Mouse (Mus musculus): ENCODE data around the gene Gm9573. TPM values are rescaled to one million over a fixed set of nuclear protein-coding genes. Genes with fewer than 3 reads are reported as not detected.

The Gm9573 gene
- not detected in 2 replicates for polyA plus RNA-seq (2014; fragmentation: Nextera tagmentation; extraction: Ambion mirVana)

GRCm38 (mm10) chr17:35626537-35626936 lies at the start of gene Gm9573:
TSS of gene Gm9573 (minus strand) at chr17:35626637.
- no peaks in the 10 kb centered on the region for H3K9me3 ChIP-seq (ENCODE audit: control insufficient read depth, low read length)
- H3K4me2 ChIP-seq = no peak within 1 kb of the TSS
- no peak within 1 kb of the TSS for H3K4me3 ChIP-seq (ENCODE audit: low read depth, low read length)
- no peak within 1 kb of the TSS for H3K9ac ChIP-seq (ENCODE audit: low read depth, low read length)
- H3K27ac ChIP-seq (ENCODE audit: low read depth, low read length) = no peak within 1 kb of the TSS
- H3K4me1 ChIP-seq (replicated peaks; ENCODE audit: control insufficient read depth, insufficient read depth, low read length) = no peaks in the 10 kb centered on the region
- no peak for DNase-seq (ENCODE audit: low spot score)
- 74% methylated on average over 7 of the region's 7 CpGs for WGBS
- no peaks in the 10 kb centered on the region; the same call in 1 of the 2 replicates for H3K27me3 ChIP-seq (replicated peaks; ENCODE audit: control insufficient read depth, insufficient read depth, low read length)
- no peaks in the 10 kb centered on the region for H3K36me3 ChIP-seq (ENCODE audit: control insufficient read depth, insufficient read depth, low read length)
- ATAC-seq (replicated peaks; ENCODE audit: low FRiP score) = no peak

- Histone ChIP-seq H3K4me1 (replicated peaks; ENCODE audit: control insufficient read depth, insufficient read depth, low read length) (peaks cover 6% of the 10 kb centered on the region), H3K4me2 (peak within 1 kb of the TSS; percentile 91), H3K27ac (ENCODE audit: low read depth, low read length) (peak within 1 kb of the TSS; percentile 15; the same call in 1 of the 2 replicates), H3K9me3 (ENCODE audit: control insufficient read depth, low read length) (no peaks in the 10 kb centered on the region), H3K4me3 (ENCODE audit: low read depth, low read length) (peak within 1 kb of the TSS; percentile 89), H3K27me3 (replicated peaks; ENCODE audit: control insufficient read depth, insufficient read depth, low read length) (no peaks in the 10 kb centered on the region), H3K9ac (ENCODE audit: low read depth, low read length) (peak within 1 kb of the TSS; percentile 92), H3K36me3 (ENCODE audit: control insufficient read depth, insufficient read depth, low read length) (peaks cover 3% of the 10 kb centered on the region; the same call in 1 of the 2 replicates)
- peak; percentile 97 for ATAC-seq (replicated peaks; ENCODE audit: low FRiP score)
- peak; percentile 70 for DNase-seq (ENCODE audit: low spot score)
- WGBS = 1% methylated on average over 23 of the region's 23 CpGs
Measured at GRCm38 (mm10) chr17:35673416-35674035, 47.1 kb upstream of the Gm9573 start, which contains the start of gene Gtf2h4. TSS of gene Gtf2h4 (minus strand) at chr17:35673739.

- ATAC-seq (replicated peaks; ENCODE audit: low FRiP score) (no peak), DNase-seq (ENCODE audit: low spot score) (no peak)
- Histone ChIP-seq H3K4me1 (replicated peaks; ENCODE audit: control insufficient read depth, insufficient read depth, low read length) (peaks cover 11% of the 10 kb centered on the region), H3K4me3 (ENCODE audit: low read depth, low read length) (peak overlapping the region; percentile 89), H3K27me3 (replicated peaks; ENCODE audit: control insufficient read depth, insufficient read depth, low read length) (no peaks in the 10 kb centered on the region), H3K27ac (ENCODE audit: low read depth, low read length) (no peak overlapping the region), H3K9me3 (ENCODE audit: control insufficient read depth, low read length) (no peaks in the 10 kb centered on the region), H3K36me3 (ENCODE audit: control insufficient read depth, insufficient read depth, low read length) (peaks cover 3% of the 10 kb centered on the region; the same call in 1 of the 2 replicates), H3K4me2 (peak overlapping the region; percentile 91), H3K9ac (ENCODE audit: low read depth, low read length) (no peak overlapping the region)
- 88% methylated on average over 6 of the region's 6 CpGs for WGBS
Measured at GRCm38 (mm10) chr17:35672527-35672926, 46.1 kb upstream of the Gm9573 start.

- DNase-seq (ENCODE audit: low spot score) (no peak), ATAC-seq (replicated peaks; ENCODE audit: low FRiP score) (no peak)
- Histone ChIP-seq H3K4me1 (replicated peaks; ENCODE audit: control insufficient read depth, insufficient read depth, low read length) (peaks cover 11% of the 10 kb centered on the region), H3K4me3 (ENCODE audit: low read depth, low read length) (no peak overlapping the region), H3K27me3 (replicated peaks; ENCODE audit: control insufficient read depth, insufficient read depth, low read length) (no peaks in the 10 kb centered on the region), H3K9me3 (ENCODE audit: control insufficient read depth, low read length) (no peaks in the 10 kb centered on the region), H3K27ac (ENCODE audit: low read depth, low read length) (no peak overlapping the region), H3K9ac (ENCODE audit: low read depth, low read length) (no peak overlapping the region), H3K4me2 (no peak overlapping the region), H3K36me3 (ENCODE audit: control insufficient read depth, insufficient read depth, low read length) (peaks cover 3% of the 10 kb centered on the region; the same call in 1 of the 2 replicates)
- WGBS = 89% methylated on average over 6 of the region's 6 CpGs
Measured at GRCm38 (mm10) chr17:35671846-35672245, 45.4 kb upstream of the Gm9573 start.

GRCm38 (mm10) chr17:35669731-35670130 lies 43.3 kb upstream of the Gm9573 start:
- Histone ChIP-seq H3K4me2 (no peak overlapping the region), H3K27ac (ENCODE audit: low read depth, low read length) (no peak overlapping the region), H3K9me3 (ENCODE audit: control insufficient read depth, low read length) (no peaks in the 10 kb centered on the region), H3K36me3 (ENCODE audit: control insufficient read depth, insufficient read depth, low read length) (peaks cover 3% of the 10 kb centered on the region; the same call in 1 of the 2 replicates), H3K27me3 (replicated peaks; ENCODE audit: control insufficient read depth, insufficient read depth, low read length) (no peaks in the 10 kb centered on the region), H3K4me3 (ENCODE audit: low read depth, low read length) (no peak overlapping the region), H3K4me1 (replicated peaks; ENCODE audit: control insufficient read depth, insufficient read depth, low read length) (peaks cover 11% of the 10 kb centered on the region), H3K9ac (ENCODE audit: low read depth, low read length) (no peak overlapping the region)
- 95% methylated on average over 9 of the region's 9 CpGs for WGBS
- DNase-seq (ENCODE audit: low spot score) (no peak), ATAC-seq (replicated peaks; ENCODE audit: low FRiP score) (no peak)

- Histone ChIP-seq H3K4me2 (peak within 1 kb of the TSS; percentile 92), H3K9ac (ENCODE audit: low read depth, low read length) (peak within 1 kb of the TSS; percentile 89), H3K4me1 (replicated peaks; ENCODE audit: control insufficient read depth, insufficient read depth, low read length) (peaks cover 5% of the 10 kb centered on the region; the same call in 1 of the 2 replicates), H3K4me3 (ENCODE audit: low read depth, low read length) (peak within 1 kb of the TSS; percentile 65), H3K27me3 (replicated peaks; ENCODE audit: control insufficient read depth, insufficient read depth, low read length) (no peaks in the 10 kb centered on the region), H3K9me3 (ENCODE audit: control insufficient read depth, low read length) (no peaks in the 10 kb centered on the region), H3K36me3 (ENCODE audit: control insufficient read depth, insufficient read depth, low read length) (peaks cover 3% of the 10 kb centered on the region; the same call in 1 of the 2 replicates), H3K27ac (ENCODE audit: low read depth, low read length) (peak within 1 kb of the TSS; percentile 72)
- peak; percentile 96 for DNase-seq (ENCODE audit: low spot score)
- WGBS = 1% methylated on average over 61 of the region's 61 CpGs
- ATAC-seq (replicated peaks; ENCODE audit: low FRiP score) = peak; percentile 85
Measured at GRCm38 (mm10) chr17:35667334-35668065, 41.1 kb upstream of the Gm9573 start, which contains the start of gene Vars2. TSS of gene Vars2 (minus strand) at chr17:35667592.

- no peaks in the 10 kb centered on the region for H3K27me3 ChIP-seq (replicated peaks; ENCODE audit: control insufficient read depth, insufficient read depth, low read length)
- DNase-seq (ENCODE audit: low spot score) = no peak
- peaks cover 5% of the 10 kb centered on the region; the same call in 1 of the 2 replicates for H3K4me1 ChIP-seq (replicated peaks; ENCODE audit: control insufficient read depth, insufficient read depth, low read length)
- H3K36me3 ChIP-seq (ENCODE audit: control insufficient read depth, insufficient read depth, low read length) = peaks cover under 1% of the 10 kb centered on the region; the same call in 1 of the 2 replicates
- H3K27ac ChIP-seq (ENCODE audit: low read depth, low read length) = peak overlapping the region; percentile 72
- no peaks in the 10 kb centered on the region for H3K9me3 ChIP-seq (ENCODE audit: control insufficient read depth, low read length)
- 7% methylated on average over 13 of the region's 13 CpGs for WGBS
- ATAC-seq (replicated peaks; ENCODE audit: low FRiP score) = peak; percentile 39
- peak overlapping the region; percentile 65 for H3K4me3 ChIP-seq (ENCODE audit: low read depth, low read length)
- peak overlapping the region; percentile 92 for H3K4me2 ChIP-seq
- peak overlapping the region; percentile 89 for H3K9ac ChIP-seq (ENCODE audit: low read depth, low read length)
Measured at GRCm38 (mm10) chr17:35666851-35667256, 40.4 kb upstream of the Gm9573 start.

GRCm38 (mm10) chr17:35665957-35666515 lies 39.6 kb upstream of the Gm9573 start:
- H3K27ac ChIP-seq (ENCODE audit: low read depth, low read length) = no peak overlapping the region
- H3K36me3 ChIP-seq (ENCODE audit: control insufficient read depth, insufficient read depth, low read length) = peaks cover 2% of the 10 kb centered on the region; the same call in 1 of the 2 replicates
- H3K9ac ChIP-seq (ENCODE audit: low read depth, low read length) = 0 out of 2 replicates have a peak overlapping the region, but pooled peaks have one; percentile 18
- H3K9me3 ChIP-seq (ENCODE audit: control insufficient read depth, low read length) = no peaks in the 10 kb centered on the region
- whole genome bisulfite sequencing = 80% methylated on average over 17 of the region's 17 CpGs
- no peak for DNase-seq (ENCODE audit: low spot score)
- no peak for ATAC-seq (replicated peaks; ENCODE audit: low FRiP score)
- H3K4me1 ChIP-seq (replicated peaks; ENCODE audit: control insufficient read depth, insufficient read depth, low read length) = peaks cover 5% of the 10 kb centered on the region; the same call in 1 of the 2 replicates
- peak overlapping the region; percentile 92; the same call in 1 of the 2 replicates for H3K4me2 ChIP-seq
- no peaks in the 10 kb centered on the region for H3K27me3 ChIP-seq (replicated peaks; ENCODE audit: control insufficient read depth, insufficient read depth, low read length)
- no peak overlapping the region; the same call in 1 of the 2 replicates for H3K4me3 ChIP-seq (ENCODE audit: low read depth, low read length)
